Mouse (Mus musculus) heart, postnatal 10 days (tissue): ENCODE results near the gene Aacs. TPM values are rescaled to one million over a fixed set of nuclear protein-coding genes. Genes with fewer than 3 reads are reported as not detected.
A peak's percentile ranks its signal among the peaks of the same experiment; 100 is the strongest.

Experiments
- DNase-seq, 2 experiments: peaks; one replicate each; pipeline ENCODE4 v3.0.0; 2021
- intact Hi-C: fragments of 180-260 bp; cut with DNase I; formaldehyde crosslinking; loops from one replicate; pipeline ENCODE4 v1.15.1; 2025
- total RNA-seq, 2 experiments: library from RNA; stranded (reverse); gene quantifications; 2 replicates each; pipeline ENCODE4 v1.2.3; 2021

Gene Aacs
- total RNA-seq, 2 experiments from 2014 or later, result 4.8 to 5.0 TPM

GRCm38 (mm10) chr5:125461868-125462445, 13.7 kb upstream of the Aacs start:
- peak; percentile 68 to 73 for DNase-seq
- intact Hi-C loops, result loop anchor here (2.0 kb wide), 1 partner anchor 49 kb away; no protein-coding TSS in a partner anchor

DNA sequence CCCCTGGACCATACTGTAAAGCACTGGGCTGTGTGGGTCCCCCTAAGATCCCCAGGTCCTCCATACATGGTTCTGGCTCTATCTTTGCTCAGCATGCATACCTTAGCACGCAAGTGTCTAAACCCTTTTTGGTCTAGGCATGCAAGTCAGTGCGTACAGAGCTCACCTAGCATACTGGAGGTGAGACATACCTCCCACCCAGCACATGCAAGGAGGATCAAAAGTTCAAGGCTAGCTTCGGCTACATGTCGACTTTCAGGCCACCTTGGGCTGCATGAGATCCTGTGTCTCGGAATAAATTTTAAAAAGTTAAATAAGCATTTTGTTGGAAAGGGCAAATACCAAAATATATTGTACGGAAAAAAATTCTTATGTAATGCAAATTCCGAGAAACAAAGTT, 10.4 kb upstream of the Aacs start:
- no peak for DNase-seq
- intact Hi-C loops, result loop anchor here (1.0 kb wide), 1 partner anchor 10 kb away; the partner anchor contains the start of gene Aacs

DNA sequence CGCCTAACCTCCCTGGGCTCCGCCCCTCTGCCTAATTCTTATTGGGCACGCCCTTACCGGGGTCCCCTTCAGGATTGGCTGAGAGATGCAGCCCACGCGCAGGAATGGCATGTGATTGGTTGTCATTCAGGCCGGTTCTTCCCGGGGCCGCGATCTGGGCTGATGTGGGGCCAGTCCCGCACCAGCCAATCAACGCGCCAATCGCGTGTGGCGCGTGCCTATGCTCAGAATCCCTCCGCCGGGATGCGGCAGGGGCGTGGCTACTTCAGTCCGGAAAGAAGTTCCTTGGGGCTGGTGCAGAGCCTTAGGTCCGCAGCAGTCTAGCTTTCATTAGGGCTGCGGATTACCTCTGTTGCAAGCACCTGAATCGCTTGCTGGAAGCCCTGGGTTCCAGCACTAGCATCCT, 9.9 kb upstream of the Aacs start:
- DNase-seq, result peak; percentile 95
- intact Hi-C loops, result loop anchor here (1.0 kb wide), 1 partner anchor 10 kb away; the partner anchor contains the start of gene Aacs

GRCm38 (mm10) chr5:125466483-125466882, 9.1 kb upstream of the Aacs start:
- intact Hi-C loops, result no loop called here
- DNase-seq, result no peak

DNA sequence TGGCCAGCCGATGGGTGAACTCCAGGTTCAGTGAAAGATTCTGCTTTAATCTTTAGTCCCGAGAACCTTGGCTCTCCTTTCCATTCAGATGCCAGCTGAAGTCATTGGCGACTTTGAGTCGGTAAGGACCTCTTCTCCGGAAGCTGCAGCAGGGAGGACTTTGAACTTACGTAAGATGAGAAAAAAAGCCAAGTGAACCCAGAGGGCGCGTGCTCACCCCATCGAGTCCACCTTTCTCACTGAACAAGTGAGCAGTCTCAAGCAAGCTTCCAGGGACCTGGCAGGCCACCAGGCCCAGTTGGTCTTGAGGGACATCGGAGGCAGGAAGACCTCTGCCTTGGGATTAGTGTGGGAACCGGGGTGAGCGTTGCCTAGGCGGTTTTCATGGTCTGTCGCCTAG, 8.4 kb upstream of the Aacs start:
- DNase-seq, result no peak
- intact Hi-C loops, result no loop called here

DNA sequence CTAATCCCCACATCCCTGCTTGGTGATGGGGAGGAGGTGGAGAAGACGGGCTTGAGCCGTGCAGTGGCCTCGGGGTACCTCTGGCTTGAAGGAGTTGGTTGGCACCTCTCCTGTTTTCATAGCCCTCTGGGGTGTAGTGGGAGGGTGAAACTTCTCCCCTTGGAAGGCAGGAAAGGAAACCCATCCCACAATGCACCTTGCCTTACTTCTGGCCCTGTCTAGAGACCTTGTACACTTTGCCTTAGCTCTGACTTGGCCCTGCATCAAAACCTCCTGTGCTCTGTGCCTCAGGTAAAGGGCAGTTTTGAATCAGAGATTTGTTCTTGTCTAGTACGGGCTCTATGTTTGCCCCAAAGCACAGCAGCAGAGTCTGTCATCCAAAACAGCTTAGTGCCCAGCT, 4.9 kb upstream of the Aacs start:
- intact Hi-C loops, result no loop called here

GRCm38 (mm10) chr5:125472796-125473475, 2.7 kb upstream of the Aacs start:
- intact Hi-C loops, result no loop called here
- no peak for DNase-seq

More for the DNA sequence above, 4.9 kb upstream of the Aacs start:
- DNase-seq, result no peak

- no peak for DNase-seq
- intact Hi-C loops, result loop anchor here (1.0 kb wide), 1 partner anchor 10 kb away; no protein-coding TSS in a partner anchor
Measured at GRCm38 (mm10) chr5:125475030-125475429, 584 bp upstream of the Aacs start.

- intact Hi-C loops, result no loop called here
- DNase-seq, result peak; percentile 23 to 28
Measured at GRCm38 (mm10) chr5:125476286-125476625, 642 bp downstream of the Aacs start.

DNA sequence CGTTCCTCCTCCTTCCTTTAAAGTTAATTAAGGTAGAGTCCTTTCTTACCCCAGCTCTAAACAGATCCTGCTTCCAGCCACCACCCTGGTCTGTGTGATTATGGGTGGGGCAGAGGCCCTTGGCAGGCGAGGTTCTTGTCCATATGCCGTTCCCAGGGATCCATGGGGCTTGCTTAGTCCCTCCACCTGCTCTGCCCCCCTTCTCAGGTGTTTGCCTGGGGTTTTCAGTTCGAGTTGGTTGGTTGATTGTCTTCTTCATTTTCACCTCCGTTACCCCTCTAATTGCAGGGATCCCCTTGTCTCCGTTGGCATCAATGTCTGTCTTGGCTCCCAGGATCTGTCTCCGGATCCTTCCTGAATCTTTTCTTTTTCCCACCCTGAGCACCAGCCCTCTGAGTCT, 1.2 kb downstream of the Aacs start:
- no peak for DNase-seq
- intact Hi-C loops, result no loop called here

- DNase-seq, result no peak
- intact Hi-C loops, result no loop called here
Measured at GRCm38 (mm10) chr5:125477533-125477932, 1.9 kb downstream of the Aacs start.

- DNase-seq, result no peak
- intact Hi-C loops, result no loop called here
Measured at GRCm38 (mm10) chr5:125478037-125478436, 2.4 kb downstream of the Aacs start.

DNA sequence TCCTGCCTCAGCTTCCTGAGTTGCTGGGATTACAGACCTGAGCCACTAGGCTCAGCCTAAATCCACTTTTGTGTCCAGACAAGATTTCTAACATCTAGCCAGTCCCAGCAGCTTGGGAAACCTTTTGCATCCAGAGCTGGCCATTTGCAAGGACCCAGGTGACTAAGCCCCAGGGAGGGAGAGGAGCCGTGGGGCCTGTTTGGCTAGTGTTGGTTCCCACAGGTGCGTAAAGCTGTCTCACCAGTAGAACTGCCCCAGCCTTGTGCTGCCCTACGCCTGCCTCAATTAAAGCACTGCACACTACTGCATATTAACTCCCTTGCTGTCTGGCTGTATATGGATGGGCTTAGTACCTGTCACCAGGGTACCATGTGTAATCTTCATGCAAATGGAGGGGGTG, 3.8 kb downstream of the Aacs start:
- intact Hi-C loops, result no loop called here

DNA sequence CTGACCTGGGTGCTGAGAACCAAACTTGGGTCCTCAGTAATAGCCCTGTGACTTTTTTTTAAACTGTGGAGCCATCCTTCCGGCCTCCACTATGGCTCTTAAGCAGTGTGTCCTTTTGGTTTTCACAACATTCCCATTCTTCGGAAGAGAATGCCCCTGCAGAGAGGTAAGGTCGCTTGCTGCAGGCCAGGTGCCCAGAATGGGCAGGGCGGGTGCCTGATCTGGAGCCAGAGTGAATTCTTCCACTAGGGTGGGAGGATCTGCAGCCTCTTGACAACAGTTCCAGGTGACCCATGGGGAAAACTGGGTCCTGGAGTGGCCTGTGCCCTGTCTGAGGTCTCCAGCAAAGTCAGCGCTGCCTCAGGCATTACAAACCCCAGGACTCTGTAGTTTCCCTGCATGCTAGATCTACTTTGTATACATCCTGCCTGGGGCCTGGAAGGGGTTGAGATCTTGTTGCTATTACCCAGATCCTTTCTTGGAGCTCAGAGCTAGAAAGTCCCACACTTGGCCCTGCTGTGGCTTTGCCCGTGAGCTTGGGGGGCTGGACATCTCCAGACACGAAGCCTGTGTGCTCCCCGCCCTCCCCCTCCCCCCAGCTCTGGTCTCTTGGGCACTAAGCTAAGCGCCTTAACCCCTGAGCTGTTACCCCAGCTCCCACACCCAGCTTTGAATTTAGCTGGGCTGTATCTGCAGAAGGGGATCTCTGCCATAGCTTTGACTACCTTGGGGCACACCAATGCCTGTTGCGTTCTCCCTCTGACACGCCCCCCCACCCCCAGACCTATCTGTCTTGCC, 5.0 kb downstream of the Aacs start:
- DNase-seq, result no peak
- intact Hi-C loops, result no loop called here

More for the DNA sequence above, 3.8 kb downstream of the Aacs start:
- no peak for DNase-seq

DNA sequence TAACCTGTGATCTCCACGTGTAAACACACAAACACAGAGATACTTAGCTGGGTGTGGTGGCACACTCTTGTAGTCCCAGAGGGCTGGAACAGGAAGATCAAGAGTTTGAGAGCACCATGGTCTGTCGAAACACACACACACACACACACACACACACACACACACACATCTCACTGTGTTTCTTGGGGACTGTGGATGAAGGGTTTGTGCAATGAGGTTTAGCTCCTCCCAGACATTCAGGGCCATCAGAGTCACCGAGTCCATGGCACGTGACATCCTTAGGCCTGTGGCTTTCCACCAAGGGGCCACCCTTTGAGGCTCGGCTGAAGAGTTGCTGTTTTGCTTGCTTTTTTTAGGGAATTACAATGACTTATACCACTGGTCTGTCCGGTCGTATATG, 6.9 kb downstream of the Aacs start:
- intact Hi-C loops, result no loop called here

GRCm38 (mm10) chr5:125483712-125484611, 8.3 kb downstream of the Aacs start:
- intact Hi-C loops, result no loop called here
- DNase-seq, result no peak

More for the DNA sequence above, 6.9 kb downstream of the Aacs start:
- DNase-seq, result no peak

GRCm38 (mm10) chr5:125485031-125485778, 9.6 kb downstream of the Aacs start:
- intact Hi-C loops, result no loop called here
- no peak for DNase-seq

DNA sequence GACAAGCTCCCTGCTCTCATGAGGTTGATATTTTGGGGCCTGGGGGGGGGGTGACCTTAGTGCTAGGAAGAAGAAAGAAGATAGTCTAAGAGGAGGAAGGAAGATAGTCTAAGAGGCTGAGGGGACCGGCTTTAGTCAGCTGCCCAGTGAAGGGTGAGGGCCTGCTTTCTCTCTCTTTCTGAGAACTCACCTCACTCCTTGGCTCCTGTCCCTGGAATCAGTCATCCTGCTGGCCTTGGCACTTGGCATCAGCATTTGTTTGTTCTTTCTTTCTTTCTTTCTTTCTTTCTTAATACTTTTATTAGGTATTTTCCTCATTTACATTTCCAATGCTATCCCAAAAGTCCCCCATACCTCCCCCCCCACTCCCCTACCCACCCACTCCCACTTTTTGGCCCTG, 10.5 kb downstream of the Aacs start:
- no peak for DNase-seq
- intact Hi-C loops, result no loop called here

- intact Hi-C loops, result no loop called here
- DNase-seq, result no peak
Measured at GRCm38 (mm10) chr5:125487375-125488115, 11.9 kb downstream of the Aacs start.
